Mouse (Mus musculus): ENCODE measurements around the gene Cyth2.

DNA sequence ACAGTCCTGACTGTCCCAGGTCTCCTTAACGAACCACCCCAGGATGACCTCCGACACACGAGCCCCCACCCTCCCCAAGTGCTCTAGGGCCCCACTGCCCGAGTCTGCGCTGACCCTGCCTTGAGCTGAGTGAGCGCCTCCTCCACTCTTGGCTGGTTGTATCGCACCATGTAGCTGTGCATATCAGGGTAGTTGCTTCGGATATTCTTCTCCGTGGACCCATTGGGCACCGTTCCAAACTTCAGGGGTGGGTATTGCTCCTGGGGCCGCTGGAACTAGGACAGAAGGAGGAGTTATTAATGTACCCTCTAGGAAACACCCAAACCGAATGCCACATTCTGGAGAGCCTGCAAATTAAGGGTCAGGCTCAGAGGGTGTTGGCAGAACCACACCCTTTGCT, 38.7 kb upstream of the Cyth2 start:
- TF ChIP-seq POLR2A (IDR thresholded peaks at IDR 0.05; ENCODE audit: insufficient read depth, low read depth, low read length) (no peak), CTCF (IDR thresholded peaks at IDR 0.05) (no peak)
